Mouse (Mus musculus) MEL (cell line): ENCODE measurements around the gene Trp53rkb. TPM values are rescaled to one million over a fixed set of nuclear protein-coding genes. Genes with fewer than 3 reads are reported as not detected.
A peak's percentile ranks its signal among the peaks of the same experiment; 100 is the strongest.

Source experiments
- DNase-seq: peaks from one replicate; pipeline ENCODE4 v3.0.0; 2011; ENCODE audit warnings: low read depth, low spot score
- H3K27ac ChIP-seq: 2 replicates; pipeline ENCODE4 v1.5.1; 2012; ENCODE audit warnings: low read depth, mild to moderate bottlenecking, control low read depth, low read length, moderate library complexity; ENCODE audit not compliant: control insufficient read depth
- H3K27me3 ChIP-seq, 2 experiments: fragments of 150-350 bp in 1 of 2; sonication (generic) in 1 of 2; 2 replicates each; pipeline ENCODE4 v1.6.1; 2012; ENCODE audit warnings: low read length in 2 of 2, mild to moderate bottlenecking in 2 of 2, improper control_type of control experiment in 1 of 2, moderate library complexity in 1 of 2; ENCODE audit not compliant: insufficient read depth in 2 of 2, control insufficient read depth in 1 of 2
- H3K36me3 ChIP-seq, 2 experiments: 2 replicates each; pipeline ENCODE4 v1.6.1; 2012 to 2014; ENCODE audit warnings: low read length in 2 of 2, improper control_type of control experiment in 1 of 2, inconsistent platforms in 1 of 2, mild to moderate bottlenecking in 1 of 2; ENCODE audit not compliant: insufficient read depth in 2 of 2, control insufficient read depth in 1 of 2
- H3K4me1 ChIP-seq, 2 experiments: fragments of 150-350 bp in 1 of 2; sonication (generic) in 1 of 2; 2 replicates each; pipeline ENCODE4 v1.6.1; 2012; ENCODE audit warnings: low read length in 2 of 2, improper control_type of control experiment in 1 of 2, mild to moderate bottlenecking in 1 of 2; ENCODE audit not compliant: insufficient read depth in 2 of 2, control insufficient read depth in 1 of 2
- H3K4me3 ChIP-seq, 2 experiments: fragments of 150-350 bp in 1 of 2; sonication (generic) in 1 of 2; 2 replicates each; pipeline ENCODE4 v1.5.1; 2012; ENCODE audit warnings: low read depth in 2 of 2, low read length in 2 of 2, mild to moderate bottlenecking in 2 of 2, moderate library complexity in 2 of 2, control low read depth in 1 of 2, improper control_type of control experiment in 1 of 2; ENCODE audit not compliant: control insufficient read depth in 1 of 2, insufficient read depth in 1 of 2
- H3K79me2 ChIP-seq: 2 replicates; pipeline ENCODE4 v1.6.1; 2012; ENCODE audit warnings: mild to moderate bottlenecking, low read length, moderate library complexity; ENCODE audit not compliant: control insufficient read depth, poor library complexity, insufficient read depth
- H3K9ac ChIP-seq: 2 replicates; pipeline ENCODE4 v1.6.1; 2012; ENCODE audit warnings: low read depth, mild to moderate bottlenecking, control low read depth, low read length, moderate library complexity; ENCODE audit not compliant: control insufficient read depth, poor library complexity, severe bottlenecking
- H3K9me3 ChIP-seq: fragments of 150-350 bp; sonication (generic); replicated peaks from 2 replicates; pipeline ENCODE4 v1.6.1; 2012; ENCODE audit warnings: mild to moderate bottlenecking, low read length, improper control_type of control experiment, moderate library complexity; ENCODE audit not compliant: insufficient read depth
- EP300 ChIP-seq, 2 experiments: IDR thresholded peaks; 2 replicates each; pipeline ENCODE4 v1.6.1; 2011; ENCODE audit warnings: improper control_type of control experiment in 2 of 2, low read length in 2 of 2, low read depth in 1 of 2, mild to moderate bottlenecking in 1 of 2
- ETS1 ChIP-seq: IDR thresholded peaks from 2 replicates; pipeline ENCODE4 v1.6.1; 2012; ENCODE audit warnings: low read depth, mild to moderate bottlenecking, inconsistent platforms, low read length, improper control_type of control experiment, moderate library complexity
- GABPA ChIP-seq: IDR thresholded peaks from 2 replicates; pipeline ENCODE4 v1.6.1; 2012; ENCODE audit warnings: low read depth, mild to moderate bottlenecking, inconsistent platforms, low read length, improper control_type of control experiment, moderate library complexity
- GATA1 ChIP-seq: IDR thresholded peaks from 2 replicates; pipeline ENCODE4 v1.6.1; 2011; ENCODE audit warnings: low read depth, low read length, improper control_type of control experiment
- HCFC1 ChIP-seq: IDR thresholded peaks from 2 replicates; pipeline ENCODE4 v1.6.1; 2012; ENCODE audit warnings: low read depth, mild to moderate bottlenecking, inconsistent platforms, low read length, improper control_type of control experiment, moderate library complexity
- MAX ChIP-seq: IDR thresholded peaks from 2 replicates; pipeline ENCODE4 v1.6.1; 2011; ENCODE audit warnings: low read length, improper control_type of control experiment
- MAZ ChIP-seq: IDR thresholded peaks from 2 replicates; pipeline ENCODE4 v1.6.1; 2012; ENCODE audit warnings: low read depth, mild to moderate bottlenecking, inconsistent platforms, low read length, improper control_type of control experiment
- POLR2A ChIP-seq, 2 experiments: IDR thresholded peaks; 2 replicates each; pipeline ENCODE4 v1.6.1; 2011 to 2012; ENCODE audit warnings: low read length in 2 of 2, mild to moderate bottlenecking in 2 of 2, control low read depth in 1 of 2, improper control_type of control experiment in 1 of 2, low read depth in 1 of 2, moderate library complexity in 1 of 2; ENCODE audit not compliant: control insufficient read depth in 1 of 2, insufficient read depth in 1 of 2, poor library complexity in 1 of 2
- POLR2AphosphoS5 ChIP-seq: IDR thresholded peaks from 2 replicates; pipeline ENCODE4 v1.6.1; 2012; ENCODE audit warnings: low read depth, borderline replicate concordance, mild to moderate bottlenecking, inconsistent platforms, low read length, moderate library complexity, mixed read lengths
- SMC3 ChIP-seq: IDR thresholded peaks from 2 replicates; pipeline ENCODE4 v1.6.1; 2011; ENCODE audit warnings: low read depth, low read length, improper control_type of control experiment
- TBP ChIP-seq: IDR thresholded peaks from 2 replicates; pipeline ENCODE4 v1.8.0; 2011; ENCODE audit warnings: low read depth, low read length, improper control_type of control experiment
- polyA plus RNA-seq, 2 experiments: library from polyadenylated mRNA; stranded (reverse) in 1 of 2; unstranded in 1 of 2; fragments of >175 nt in 1 of 2; fragments of >200 nt in 1 of 2; gene quantifications; 2 replicates each; pipeline versions ENCODE4 v1.2.1 to v1.2.4; 2012; ENCODE audit warnings: low replicate concordance in 2 of 2, low read depth in 1 of 2; ENCODE audit not compliant: insufficient read length in 2 of 2, insufficient read depth in 1 of 2, missing spikeins in 1 of 2
- total RNA-seq: library from RNA; depleted of rRNA; stranded (reverse); fragments of 300-350 nt; gene quantifications from 2 replicates; pipeline ENCODE4 v1.2.3, GENCODE M21; 2012

The Trp53rkb gene
- total and polyA plus RNA-seq, 3 experiments: 6.8 to 8.9 TPM; not detected in 1

- DNase-seq: peak; percentile 81
- Histone ChIP-seq H3K27me3 (peaks cover 0 to 2% of the 10 kb centered on the region in 2 experiments; a peak in 1 of 4 replicates), H3K9me3 (no peaks in the 10 kb centered on the region), H3K4me1 (peaks cover 0 to 17% of the 10 kb centered on the region in 2 experiments; a peak in 2 of 4 replicates), H3K36me3 (peaks cover 0 to 8% of the 10 kb centered on the region in 2 experiments; a peak in 2 of 4 replicates), H3K9ac (no peak overlapping the region), H3K79me2 (no peaks in the 10 kb centered on the region), H3K4me3 (no peak overlapping the region), H3K27ac (no peak overlapping the region)
- peak in 1 of 2 experiments; percentile 28; a peak in 2 of 4 replicates for TF ChIP-seq EP300 (IDR thresholded peaks at IDR 0.05; ENCODE audit: low read depth in 1 of 2, low read length in 2 of 2)
- peak; percentile 74 for TF ChIP-seq ETS1
- TF ChIP-seq TBP: 0 out of 2 replicates have a peak, but pooled peaks have one; percentile 11
- TF ChIP-seq HCFC1: no peak
- TF ChIP-seq GATA1: peak; percentile 61; the same call in 1 of the 2 replicates
These were observed 38.1 kb upstream of the Trp53rkb start for GRCm38 (mm10) chr2:166754194-166754593.

- Histone ChIP-seq H3K9me3 (no peaks in the 10 kb centered on the region), H3K36me3 (peaks cover 0 to 8% of the 10 kb centered on the region in 2 experiments; a peak in 2 of 4 replicates), H3K27me3 (peaks cover 0 to 2% of the 10 kb centered on the region in 2 experiments; a peak in 1 of 4 replicates), H3K4me3 (no peak overlapping the region), H3K79me2 (no peaks in the 10 kb centered on the region), H3K27ac (no peak overlapping the region), H3K4me1 (peaks cover 0 to 17% of the 10 kb centered on the region in 2 experiments; a peak in 2 of 4 replicates)
- no peak for DNase-seq
- TF ChIP-seq SMC3: no peak
- TF ChIP-seq GATA1: no peak
- TF ChIP-seq EP300 (IDR thresholded peaks at IDR 0.05; ENCODE audit: low read depth in 1 of 2, low read length in 2 of 2): no peak
- TF ChIP-seq ETS1: no peak
- TF ChIP-seq GABPA: no peak
- no peak for TF ChIP-seq MAZ
- TF ChIP-seq MAX: no peak
- TF ChIP-seq POLR2AphosphoS5: no peak
- TF ChIP-seq, all 39 proteins: peak for 0
- H3K9ac ChIP-seq: no peak overlapping the region
These were observed 37.6 kb upstream of the Trp53rkb start for GRCm38 (mm10) chr2:166754760-166755159.

- Histone ChIP-seq H3K9ac (no peak overlapping the region), H3K79me2 (no peaks in the 10 kb centered on the region), H3K27me3 (no peaks in the 10 kb centered on the region), H3K9me3 (no peaks in the 10 kb centered on the region), H3K4me1 (peaks cover 0 to 17% of the 10 kb centered on the region in 2 experiments; a peak in 2 of 4 replicates), H3K36me3 (peaks cover 0 to 8% of the 10 kb centered on the region in 2 experiments; a peak in 2 of 4 replicates), H3K27ac (no peak overlapping the region), H3K4me3 (no peak overlapping the region)
- TF ChIP-seq GATA1: peak; percentile 20; the same call in 1 of the 2 replicates
- no peak for TF ChIP-seq POLR2A (IDR thresholded peaks at IDR 0.05; ENCODE audit: control insufficient read depth in 1 of 2, insufficient read depth in 1 of 2, low read depth in 1 of 2, low read length in 2 of 2, poor library complexity in 1 of 2)
- DNase-seq: no peak
These were observed 34.4 kb upstream of the Trp53rkb start for GRCm38 (mm10) chr2:166757969-166758368.
